Mouse (Mus musculus): ENCODE measurements around the gene Sec62. TPM values are rescaled to one million over a fixed set of nuclear protein-coding genes. Genes with fewer than 3 reads are reported as not detected.

Gene Sec62
- 91.9 and 95.2 TPM in 2 replicates for polyA plus RNA-seq (2015; fragmentation: Nextera tagmentation; extraction: Ambion mirVana)

DNA sequence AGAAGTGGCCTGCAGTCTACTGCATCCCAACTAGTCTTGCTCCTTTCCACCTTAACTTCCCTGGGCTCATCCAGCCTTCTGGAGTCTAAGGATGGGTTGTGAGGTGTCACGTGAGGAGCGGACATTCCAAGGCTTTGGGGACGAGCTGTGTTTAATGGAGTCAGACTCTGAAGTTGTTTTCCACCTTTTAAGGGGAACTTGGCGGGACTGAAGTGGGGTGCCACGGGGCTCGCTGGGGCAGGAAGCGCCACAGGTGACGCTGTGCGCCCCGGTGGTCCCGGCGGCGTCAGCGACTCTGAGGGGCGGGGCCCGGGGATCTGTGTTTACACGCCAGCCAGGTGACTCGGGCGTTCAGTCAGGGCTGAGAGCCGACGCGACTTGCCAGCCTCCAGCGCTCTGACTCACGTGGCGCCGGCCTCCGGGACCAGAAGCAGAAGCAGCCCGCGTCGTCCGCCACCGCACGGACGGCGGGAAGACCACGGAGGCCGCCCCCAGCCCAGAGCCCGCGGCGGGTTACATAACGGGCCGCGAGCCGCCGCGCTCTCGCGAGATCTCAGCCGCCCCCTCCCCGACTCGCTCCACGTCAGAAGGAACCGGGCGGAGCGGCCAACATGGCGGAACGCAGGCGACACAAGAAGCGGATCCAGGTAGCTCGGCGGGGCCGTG lies at the start of gene Sec62:
Gene Sec62, plus strand, starts transcription at position 139 of the 666 bp plus-strand sequence.
- Histone ChIP-seq H3K9ac (peak within 1 kb of the TSS; percentile 99), H3K9me3 (no peaks in the 10 kb centered on the region), H3K4me1 (0 out of 2 replicates have a peak, but pooled peaks cover 2% of the 10 kb centered on the region), H3K36me3 (no peaks in the 10 kb centered on the region), H3K27ac (peak within 1 kb of the TSS; percentile 96), H3K4me2 (peak within 1 kb of the TSS; percentile 69), H3K4me3 (peak within 1 kb of the TSS; percentile 98), H3K27me3 (no peaks in the 10 kb centered on the region)
- ATAC-seq (ENCODE audit: insufficient number of reproducible peaks, insufficient read depth, low FRiP score, low TSS enrichment, low read depth) = peak; percentile 94
- under 1% methylated on average over 62 of the region's 62 CpGs for WGBS

DNA sequence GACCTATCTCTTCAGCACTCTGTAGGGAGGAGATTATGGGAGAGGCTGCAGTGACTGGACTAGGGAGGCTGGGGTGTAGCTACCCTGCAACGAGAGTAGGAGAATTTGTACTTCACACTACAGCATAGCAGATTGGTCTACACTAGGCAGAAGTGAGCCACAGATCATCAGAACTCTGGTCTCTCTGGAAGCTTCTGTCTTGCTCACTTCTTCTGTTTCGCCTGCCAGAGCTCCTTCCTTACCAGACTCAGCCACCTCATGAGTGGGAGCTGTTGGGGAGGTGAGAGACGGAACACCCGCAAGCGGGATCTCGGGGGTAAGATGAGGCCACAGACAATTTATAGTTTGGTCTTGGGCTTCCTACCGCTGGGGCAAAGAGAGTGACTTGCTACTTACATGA lies 49.8 kb upstream of the Sec62 start:
- Histone ChIP-seq H3K27ac (no peak overlapping the region), H3K27me3 (no peaks in the 10 kb centered on the region), H3K9me3 (peaks cover 5% of the 10 kb centered on the region; the same call in 1 of the 2 replicates), H3K36me3 (no peaks in the 10 kb centered on the region), H3K4me2 (no peak overlapping the region), H3K4me1 (no peaks in the 10 kb centered on the region), H3K4me3 (no peak overlapping the region), H3K9ac (no peak overlapping the region)
- 91% methylated on average over 7 of the region's 7 CpGs for WGBS
- ATAC-seq (ENCODE audit: insufficient number of reproducible peaks, insufficient read depth, low FRiP score, low TSS enrichment, low read depth) = no peak

DNA sequence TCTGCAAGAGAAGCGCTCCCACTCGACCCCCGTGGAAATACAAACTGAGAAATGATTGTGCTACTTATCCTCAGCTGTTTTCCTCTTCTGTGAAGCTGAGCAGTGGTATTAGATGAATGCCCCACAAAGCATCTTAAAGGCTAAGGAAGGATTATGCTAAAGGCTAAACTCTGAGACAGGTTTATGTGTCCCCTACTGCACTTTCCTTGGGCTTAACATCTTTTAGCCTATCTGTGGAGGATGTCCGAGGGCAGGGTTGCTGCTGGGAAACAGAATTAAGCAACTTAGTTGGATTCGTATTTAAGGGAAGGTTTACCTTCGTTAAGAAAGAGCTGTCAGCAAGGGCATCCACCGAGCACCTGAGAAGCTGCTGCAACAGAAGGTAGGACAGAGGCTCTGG lies 46.7 kb upstream of the Sec62 start, which contains the start of gene Samd7:
Gene Samd7, plus strand, starts transcription at position 288 of the 400 bp plus-strand sequence.
- no peak within 1 kb of the TSS for H3K4me3 ChIP-seq
- H3K4me1 ChIP-seq = no peaks in the 10 kb centered on the region
- no peaks in the 10 kb centered on the region for H3K36me3 ChIP-seq
- H3K9ac ChIP-seq = no peak within 1 kb of the TSS
- H3K27me3 ChIP-seq = no peaks in the 10 kb centered on the region
- no peak within 1 kb of the TSS for H3K4me2 ChIP-seq
- H3K9me3 ChIP-seq = peaks cover 5% of the 10 kb centered on the region; the same call in 1 of the 2 replicates
- no peak for ATAC-seq (ENCODE audit: insufficient number of reproducible peaks, insufficient read depth, low FRiP score, low TSS enrichment, low read depth)
- WGBS = 72% methylated on average over 7 of the region's 7 CpGs
- H3K27ac ChIP-seq = no peak within 1 kb of the TSS

DNA sequence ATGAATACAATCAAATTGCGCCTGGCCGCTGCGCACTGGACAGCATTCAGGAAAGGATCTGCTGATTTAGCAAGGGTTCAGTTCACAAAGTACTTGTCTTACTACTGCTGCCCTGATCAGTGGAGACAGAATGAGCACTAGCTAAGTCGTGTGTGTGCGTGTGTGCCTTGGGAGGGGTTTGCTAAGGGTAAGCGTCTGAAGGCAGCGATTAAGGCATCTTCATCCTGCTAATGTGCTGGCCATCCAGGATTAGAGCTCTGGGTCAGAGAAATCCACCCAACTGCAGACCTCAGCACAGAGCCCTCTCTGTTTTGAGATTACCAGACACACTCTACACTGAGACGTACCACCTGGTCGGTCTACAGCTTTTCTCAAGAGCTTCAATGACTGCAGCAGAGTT lies 44.4 kb upstream of the Sec62 start:
- no peak for ATAC-seq (ENCODE audit: insufficient number of reproducible peaks, insufficient read depth, low FRiP score, low TSS enrichment, low read depth)
- no peak overlapping the region for H3K4me3 ChIP-seq
- H3K36me3 ChIP-seq = no peaks in the 10 kb centered on the region
- no peak overlapping the region for H3K9ac ChIP-seq
- H3K4me1 ChIP-seq = no peaks in the 10 kb centered on the region
- H3K4me2 ChIP-seq = no peak overlapping the region
- 87% methylated on average over 9 of the region's 9 CpGs for WGBS
- H3K27me3 ChIP-seq = no peaks in the 10 kb centered on the region
- peaks cover 5% of the 10 kb centered on the region; the same call in 1 of the 2 replicates for H3K9me3 ChIP-seq
- no peak overlapping the region for H3K27ac ChIP-seq

DNA sequence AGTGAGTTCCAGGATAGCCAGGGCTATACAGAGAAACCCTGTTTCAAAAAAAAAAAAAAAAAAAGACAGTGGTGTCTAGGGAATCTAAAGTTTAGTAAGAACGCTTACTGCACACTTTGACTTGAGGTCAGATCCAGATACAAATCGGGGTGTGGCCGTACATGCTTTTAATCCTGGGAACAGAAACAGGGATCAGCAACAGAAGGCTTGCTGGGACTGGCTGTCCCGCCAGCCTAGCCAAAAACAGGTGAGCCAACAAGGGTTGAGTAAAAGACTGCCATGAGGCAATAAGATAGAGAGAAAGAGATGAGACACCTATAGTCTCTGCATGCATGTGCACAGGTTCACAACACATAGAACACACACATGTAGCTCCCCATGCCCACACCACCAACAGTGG lies 38.0 kb upstream of the Sec62 start:
- no peak overlapping the region for H3K27ac ChIP-seq
- no peak overlapping the region for H3K9ac ChIP-seq
- H3K4me3 ChIP-seq = no peak overlapping the region
- no peaks in the 10 kb centered on the region for H3K27me3 ChIP-seq
- H3K4me1 ChIP-seq = no peaks in the 10 kb centered on the region
- ATAC-seq (ENCODE audit: insufficient number of reproducible peaks, insufficient read depth, low FRiP score, low TSS enrichment, low read depth) = no peak
- no peaks in the 10 kb centered on the region for H3K9me3 ChIP-seq
- H3K36me3 ChIP-seq = no peaks in the 10 kb centered on the region
- no peak overlapping the region for H3K4me2 ChIP-seq
- 93% methylated on average over 4 of the region's 4 CpGs for WGBS

DNA sequence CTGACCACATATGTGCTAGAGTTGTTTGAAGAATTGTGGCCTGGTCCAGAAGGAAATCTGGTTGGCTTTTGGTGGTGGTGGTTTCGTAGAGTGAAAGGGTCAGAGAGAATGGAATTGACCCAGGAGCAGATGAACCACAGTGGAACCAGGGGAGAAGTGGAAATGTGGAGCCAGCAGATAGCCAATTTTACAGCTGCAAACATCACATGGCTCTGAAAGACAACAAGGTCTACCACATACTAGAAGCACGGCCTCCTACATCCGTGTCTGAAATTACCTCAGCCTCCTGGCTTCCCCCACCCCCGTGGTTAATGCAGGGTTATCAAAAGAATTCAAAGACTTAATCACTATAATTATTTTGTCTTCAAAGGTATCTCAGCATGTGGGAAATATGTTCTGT lies 27.8 kb upstream of the Sec62 start:
- H3K4me2 ChIP-seq = no peak overlapping the region
- 84% methylated on average over 4 of the region's 4 CpGs for WGBS
- H3K9me3 ChIP-seq = no peaks in the 10 kb centered on the region
- no peaks in the 10 kb centered on the region for H3K4me1 ChIP-seq
- H3K27me3 ChIP-seq = no peaks in the 10 kb centered on the region
- no peak overlapping the region for H3K27ac ChIP-seq
- no peaks in the 10 kb centered on the region for H3K36me3 ChIP-seq
- ATAC-seq (ENCODE audit: insufficient number of reproducible peaks, insufficient read depth, low FRiP score, low TSS enrichment, low read depth) = no peak
- no peak overlapping the region for H3K4me3 ChIP-seq
- no peak overlapping the region for H3K9ac ChIP-seq

DNA sequence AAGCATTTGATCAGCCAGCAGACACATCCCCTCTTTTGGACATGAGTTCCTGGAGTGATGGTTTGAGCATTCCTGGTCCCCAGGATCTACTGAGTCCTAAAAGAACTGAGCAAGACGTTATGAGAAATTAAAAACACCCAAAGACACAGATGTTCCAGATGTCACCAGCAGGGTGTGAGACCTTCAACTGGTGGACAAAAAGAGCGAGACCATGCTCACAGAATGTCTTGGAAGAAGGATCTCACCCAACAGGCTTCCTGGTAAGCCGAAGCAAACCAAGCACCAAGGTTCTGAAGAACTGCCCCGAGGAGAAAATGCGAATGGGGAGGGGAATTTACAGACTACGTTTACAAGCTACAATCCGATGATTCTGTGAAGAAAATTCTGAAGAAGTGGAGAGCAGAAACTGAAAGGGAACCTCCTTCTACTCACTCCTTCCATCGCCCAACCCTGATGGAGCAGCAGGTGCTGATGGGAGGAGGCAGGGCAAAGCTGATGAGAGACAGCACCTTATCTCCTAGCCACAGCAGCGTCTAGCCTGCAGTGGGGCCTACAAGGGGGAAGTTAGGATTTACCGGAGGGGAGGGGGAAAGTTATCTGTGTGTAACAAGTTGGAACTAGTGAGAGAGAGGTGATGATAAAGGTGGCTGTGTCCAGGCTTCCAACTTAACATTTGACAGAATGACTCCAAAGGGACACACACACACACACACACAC lies 27.2 kb upstream of the Sec62 start:
- 69% methylated on average over 10 of the region's 10 CpGs for WGBS
- H3K4me3 ChIP-seq = no peak overlapping the region
- no peaks in the 10 kb centered on the region for H3K4me1 ChIP-seq
- no peaks in the 10 kb centered on the region for H3K27me3 ChIP-seq
- 0 out of 2 replicates have a peak, but pooled peaks have one; percentile 26 for ATAC-seq (ENCODE audit: insufficient number of reproducible peaks, insufficient read depth, low FRiP score, low TSS enrichment, low read depth)
- H3K36me3 ChIP-seq = no peaks in the 10 kb centered on the region
- no peak overlapping the region for H3K27ac ChIP-seq
- H3K4me2 ChIP-seq = no peak overlapping the region
- H3K9me3 ChIP-seq = no peaks in the 10 kb centered on the region
- no peak overlapping the region for H3K9ac ChIP-seq

DNA sequence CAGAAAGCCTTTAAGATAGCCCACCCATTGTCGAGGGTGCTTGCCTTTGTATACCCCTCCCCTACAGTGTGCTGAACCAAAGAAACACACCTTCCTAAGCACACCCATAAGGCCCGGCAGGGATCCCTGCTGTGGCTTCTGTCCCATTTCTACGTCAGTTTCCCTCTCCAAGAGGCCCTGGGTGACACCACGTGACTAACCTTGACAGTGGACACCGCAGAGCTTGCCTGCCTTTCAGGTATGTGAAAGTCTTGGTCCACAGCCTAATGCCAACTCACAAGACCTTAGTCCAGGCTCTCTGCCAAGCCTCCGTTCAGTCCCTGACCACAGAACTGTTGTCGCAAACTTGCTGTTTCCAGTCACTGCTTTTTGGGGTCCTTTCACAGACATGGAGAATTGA lies 26.5 kb upstream of the Sec62 start:
- no peaks in the 10 kb centered on the region for H3K4me1 ChIP-seq
- H3K27ac ChIP-seq = no peak overlapping the region
- no peak overlapping the region for H3K4me2 ChIP-seq
- no peak overlapping the region for H3K4me3 ChIP-seq
- peak; percentile 32; the same call in 1 of the 2 replicates for ATAC-seq (ENCODE audit: insufficient number of reproducible peaks, insufficient read depth, low FRiP score, low TSS enrichment, low read depth)
- no peak overlapping the region for H3K9ac ChIP-seq
- H3K9me3 ChIP-seq = no peaks in the 10 kb centered on the region
- no peaks in the 10 kb centered on the region for H3K36me3 ChIP-seq
- WGBS = 81% methylated on average over 7 of the region's 7 CpGs
- H3K27me3 ChIP-seq = no peaks in the 10 kb centered on the region

DNA sequence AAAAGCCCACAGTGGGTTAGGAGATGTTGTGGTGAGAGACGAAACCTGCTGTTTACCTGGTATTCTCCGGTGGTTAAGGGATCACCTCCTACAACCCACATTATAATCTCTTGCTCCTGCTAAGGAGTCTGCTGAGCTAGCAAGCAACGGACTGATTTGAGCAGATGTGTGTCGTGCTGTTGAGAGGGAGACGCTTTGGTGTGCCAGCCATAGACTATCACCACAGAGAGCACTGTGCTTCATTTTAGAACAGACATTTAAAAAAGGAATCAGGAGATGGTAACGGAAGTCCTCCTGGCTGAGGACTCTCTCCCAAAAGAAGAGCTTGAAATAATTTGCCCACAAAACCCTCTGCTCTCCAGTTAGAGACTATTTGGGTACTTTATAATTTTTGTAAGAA lies 25.4 kb upstream of the Sec62 start:
- Histone ChIP-seq H3K27me3 (no peaks in the 10 kb centered on the region), H3K4me3 (no peak overlapping the region), H3K36me3 (no peaks in the 10 kb centered on the region), H3K27ac (no peak overlapping the region), H3K9me3 (no peaks in the 10 kb centered on the region), H3K4me2 (no peak overlapping the region), H3K4me1 (no peaks in the 10 kb centered on the region), H3K9ac (no peak overlapping the region)
- 90% methylated on average over 6 of the region's 6 CpGs for WGBS
- no peak for ATAC-seq (ENCODE audit: insufficient number of reproducible peaks, insufficient read depth, low FRiP score, low TSS enrichment, low read depth)

DNA sequence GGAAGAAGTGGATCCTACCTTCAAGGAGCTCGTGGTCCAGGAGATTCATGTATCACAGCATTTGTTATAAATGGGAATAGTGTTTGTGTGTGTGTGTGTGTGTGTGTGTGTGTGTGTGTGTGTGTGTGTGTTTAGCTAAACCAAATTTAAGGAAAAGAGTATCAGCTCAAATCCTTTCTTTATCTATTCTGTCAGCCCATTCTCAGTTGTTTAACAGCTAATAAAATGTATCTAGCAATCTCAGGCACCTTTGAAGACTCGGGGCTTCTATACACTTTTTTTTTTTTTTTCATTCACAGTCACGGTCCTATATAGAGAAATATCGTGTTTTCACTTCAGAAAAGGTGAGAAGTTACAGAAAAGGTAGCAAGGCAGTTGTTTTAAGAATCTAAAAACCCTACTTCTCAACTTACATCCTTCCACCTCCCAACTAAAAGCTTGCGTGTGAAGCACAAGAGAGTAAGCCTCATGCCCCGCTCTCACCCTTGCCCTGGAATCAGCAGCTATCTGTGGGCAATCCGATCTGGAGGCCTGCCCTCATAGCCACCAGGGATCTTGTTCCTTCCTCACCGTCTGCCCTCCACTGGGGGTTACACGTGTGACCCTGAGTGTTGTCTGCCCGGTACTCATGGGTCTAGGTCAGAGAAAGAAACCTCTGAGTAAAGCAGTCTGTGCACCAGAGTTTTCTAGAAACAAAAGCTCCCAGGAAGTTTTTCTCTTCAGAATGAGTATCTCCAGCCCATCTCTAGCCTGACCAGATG lies 22.7 kb upstream of the Sec62 start:
- 58% methylated on average over 10 of the region's 10 CpGs for WGBS
- no peak overlapping the region for H3K4me3 ChIP-seq
- no peak overlapping the region for H3K4me2 ChIP-seq
- H3K4me1 ChIP-seq = no peaks in the 10 kb centered on the region
- no peaks in the 10 kb centered on the region for H3K27me3 ChIP-seq
- no peaks in the 10 kb centered on the region for H3K36me3 ChIP-seq
- no peak overlapping the region for H3K9ac ChIP-seq
- no peaks in the 10 kb centered on the region for H3K9me3 ChIP-seq
- no peak overlapping the region for H3K27ac ChIP-seq
- no peak for ATAC-seq (ENCODE audit: insufficient number of reproducible peaks, insufficient read depth, low FRiP score, low TSS enrichment, low read depth)

DNA sequence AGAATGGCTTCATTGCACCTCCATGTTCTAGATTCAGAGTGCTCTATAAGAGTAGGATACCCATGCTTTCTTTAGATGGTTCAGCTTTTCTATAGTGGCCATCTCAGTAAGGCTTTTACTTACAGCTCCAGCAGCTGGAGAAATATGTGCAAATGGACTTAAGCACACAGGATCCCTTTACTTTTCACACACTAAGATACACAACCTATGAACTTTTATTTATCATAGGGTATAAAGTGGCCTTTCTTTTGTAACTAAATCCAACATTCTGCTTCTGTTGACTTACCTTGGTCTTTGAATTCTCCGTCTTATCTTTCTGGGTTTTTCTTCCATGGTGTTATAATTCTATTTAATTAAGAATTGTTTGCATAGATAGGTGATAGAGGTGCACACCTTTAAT lies 21.1 kb upstream of the Sec62 start:
- Histone ChIP-seq H3K9me3 (no peaks in the 10 kb centered on the region), H3K36me3 (no peaks in the 10 kb centered on the region), H3K9ac (no peak overlapping the region), H3K4me1 (no peaks in the 10 kb centered on the region), H3K27ac (no peak overlapping the region), H3K4me2 (no peak overlapping the region), H3K27me3 (no peaks in the 10 kb centered on the region), H3K4me3 (no peak overlapping the region)
- 94% methylated on average over 1 of the region's 1 CpGs for WGBS
- ATAC-seq (ENCODE audit: insufficient number of reproducible peaks, insufficient read depth, low FRiP score, low TSS enrichment, low read depth) = no peak
